Mouse (Mus musculus) MEL (cell line): ENCODE results near the gene Gm3238.

Experiments used
- CTCF ChIP-seq, 3 experiments: IDR thresholded peaks in 2 of 3; conservative IDR thresholded peaks in 1 of 3; 2 replicates each; pipeline ENCODE4 v1.5.1; 2011 to 2012; ENCODE audit warnings: low read length in 3 of 3, low read depth in 2 of 3, mild to moderate bottlenecking in 2 of 3, improper control_type of control experiment in 1 of 3, inconsistent platforms in 1 of 3, mixed read lengths in 1 of 3, moderate library complexity in 1 of 3; ENCODE audit not compliant: control insufficient read depth in 1 of 3, insufficient read depth in 1 of 3, poor library complexity in 1 of 3, severe bottlenecking in 1 of 3
- POLR2A ChIP-seq, 2 experiments: IDR thresholded peaks; 2 replicates each; pipeline ENCODE4 v1.6.1; 2011 to 2012; ENCODE audit warnings: low read length in 2 of 2, mild to moderate bottlenecking in 2 of 2, control low read depth in 1 of 2, improper control_type of control experiment in 1 of 2, low read depth in 1 of 2, moderate library complexity in 1 of 2; ENCODE audit not compliant: control insufficient read depth in 1 of 2, insufficient read depth in 1 of 2, poor library complexity in 1 of 2

DNA sequence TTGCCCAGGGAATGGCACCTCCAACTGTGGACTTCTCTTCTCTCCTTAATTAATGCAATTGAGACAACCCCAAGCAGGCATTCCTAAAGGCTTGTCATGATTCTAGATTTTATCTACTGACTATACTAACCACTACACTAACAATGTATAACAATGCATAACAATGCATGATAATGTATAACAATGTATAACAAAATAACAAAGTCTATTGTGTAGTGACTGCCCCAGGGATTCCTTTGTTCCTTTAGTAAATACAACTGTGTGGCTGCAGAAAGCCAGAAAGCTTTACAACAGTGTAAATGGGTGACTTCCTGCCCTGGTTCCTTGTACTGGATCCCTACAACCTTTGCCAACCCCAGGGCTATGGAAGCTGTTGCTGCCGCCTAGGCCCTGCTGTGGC lies 35.2 kb downstream of the Gm3238 start:
- TF ChIP-seq CTCF (IDR thresholded peaks at IDR 0.05 in 2 of 3, conservative IDR thresholded peaks at IDR 0.05 in 1 of 3; ENCODE audit: control insufficient read depth in 1 of 3, insufficient read depth in 1 of 3, low read depth in 2 of 3, low read length in 3 of 3, poor library complexity in 1 of 3, severe bottlenecking in 1 of 3) (no peak), POLR2A (IDR thresholded peaks at IDR 0.05; ENCODE audit: control insufficient read depth in 1 of 2, insufficient read depth in 1 of 2, low read depth in 1 of 2, low read length in 2 of 2, poor library complexity in 1 of 2) (no peak)
